Mouse (Mus musculus): ENCODE results near the gene Gm11757.
"Not testable (repeated sequence)": the region's sequence is repeated elsewhere in the genome, so short reads cannot be mapped to it uniquely, and the experiment has no call there.

- not testable (repeated sequence) for TF ChIP-seq EP300 (optimal IDR thresholded peaks at IDR 0.05); CTCF (IDR thresholded peaks at IDR 0.05; ENCODE audit: low read depth)
These were observed 29.7 kb upstream of the Gm11757 start, which contains the start of gene Gm11756 for GRCm38 (mm10) chr4:73920660-73921059.
